Mouse (Mus musculus) stomach, embryonic 15.5 days (tissue): ENCODE data around the gene Pde4d. TPM values are rescaled to one million over a fixed set of nuclear protein-coding genes. Genes with fewer than 3 reads are reported as not detected.

Experiments
- ATAC-seq: fragments of 200-750 bp; cut with Nextera tagmentation; 2 replicates; pipeline ENCODE4 v1.8.0; 2017; ENCODE audit warnings: low read depth, moderate number of reproducible peaks, moderate TSS enrichment; ENCODE audit not compliant: insufficient read depth, low FRiP score
- H3K27ac ChIP-seq: fragments of 300-500 bp; sonication (generic); 2 replicates; pipeline ENCODE4 v1.5.1; 2015; ENCODE audit warnings: mild to moderate bottlenecking, inconsistent platforms
- H3K27me3 ChIP-seq: fragments of 300-500 bp; sonication (generic); replicated peaks from 2 replicates; pipeline ENCODE4 v1.6.1; 2015; ENCODE audit warnings: inconsistent platforms
- H3K36me3 ChIP-seq: fragments of 300-500 bp; sonication (generic); 2 replicates; pipeline ENCODE4 v1.6.1; 2015; ENCODE audit warnings: inconsistent platforms
- H3K4me1 ChIP-seq: fragments of 300-500 bp; sonication (generic); 2 replicates; pipeline ENCODE4 v1.6.1; 2015; ENCODE audit warnings: inconsistent platforms
- H3K4me2 ChIP-seq: fragments of 300-500 bp; sonication (generic); 2 replicates; pipeline ENCODE4 v1.6.1; 2015; ENCODE audit warnings: mild to moderate bottlenecking, inconsistent platforms
- H3K4me3 ChIP-seq: fragments of 300-500 bp; sonication (generic); replicated peaks from 2 replicates; pipeline ENCODE4 v1.5.1; 2015; ENCODE audit warnings: inconsistent platforms
- H3K9ac ChIP-seq: fragments of 300-500 bp; sonication (generic); 2 replicates; pipeline ENCODE4 v1.6.1; 2015; ENCODE audit warnings: inconsistent platforms
- H3K9me3 ChIP-seq: fragments of 300-500 bp; sonication (generic); 2 replicates; pipeline ENCODE4 v1.6.1; 2016; ENCODE audit warnings: inconsistent platforms
- WGBS: fragments of 180-500 bp; shearing (Covaris S2); methylation state at CpG from one replicate; pipeline ENCODE4 v1.1.7; 2015; 5-methylcytosine and 5-hydroxymethylcytosine counted together
- polyA plus RNA-seq: library from polyadenylated mRNA; unstranded; fragments of >200 nt; fragmentation: Nextera tagmentation; extraction: Ambion mirVana; gene quantifications from 2 replicates; pipeline ENCODE4 v1.2.1, GENCODE M21; 2015

Pde4d gene
- polyA plus RNA-seq, 1 experiment from 2014 or later, result 22.8 TPM

- 51% methylated on average over 7 of the region's 7 CpGs for WGBS
- no peaks in the 10 kb centered on the region for H3K27me3 ChIP-seq
- no peak overlapping the region for H3K27ac ChIP-seq
- no peaks in the 10 kb centered on the region for H3K4me1 ChIP-seq
- H3K4me3 ChIP-seq, result no peak overlapping the region
- ATAC-seq, result no peak
- H3K36me3 ChIP-seq, result no peaks in the 10 kb centered on the region
- H3K9ac ChIP-seq, result no peak overlapping the region
- H3K4me2 ChIP-seq, result no peak overlapping the region
- H3K9me3 ChIP-seq, result no peaks in the 10 kb centered on the region
Observed at GRCm38 (mm10) chr13:109312542-109312941, 862.8 kb downstream of the Pde4d start.

- H3K27ac ChIP-seq, result no peak overlapping the region
- no peak overlapping the region for H3K9ac ChIP-seq
- WGBS, result 58% methylated on average over 9 of the region's 9 CpGs
- no peaks in the 10 kb centered on the region for H3K27me3 ChIP-seq
- H3K36me3 ChIP-seq, result no peaks in the 10 kb centered on the region
- H3K4me1 ChIP-seq, result peaks cover 6% of the 10 kb centered on the region
- no peaks in the 10 kb centered on the region for H3K9me3 ChIP-seq
- ATAC-seq, result no peak
- H3K4me3 ChIP-seq, result no peak overlapping the region
- no peak overlapping the region for H3K4me2 ChIP-seq
Observed at GRCm38 (mm10) chr13:109315608-109316007, 865.9 kb downstream of the Pde4d start.

GRCm38 (mm10) chr13:109317644-109318043, 867.9 kb downstream of the Pde4d start:
- no peak overlapping the region for H3K9ac ChIP-seq

GRCm38 (mm10) chr13:109318434-109318998, 868.8 kb downstream of the Pde4d start:
- H3K9ac ChIP-seq, result no peak overlapping the region
- WGBS, result 39% methylated on average over 3 of the region's 3 CpGs
- no peak overlapping the region for H3K4me3 ChIP-seq
- peak; percentile 69 for ATAC-seq
- H3K36me3 ChIP-seq, result no peaks in the 10 kb centered on the region
- no peaks in the 10 kb centered on the region for H3K9me3 ChIP-seq
- H3K27ac ChIP-seq, result peak overlapping the region; percentile 38; the same call in 1 of the 2 replicates
- peaks cover 6% of the 10 kb centered on the region for H3K4me1 ChIP-seq
- H3K27me3 ChIP-seq, result no peaks in the 10 kb centered on the region
- no peak overlapping the region for H3K4me2 ChIP-seq

More at GRCm38 (mm10) chr13:109317644-109318043, 867.9 kb downstream of the Pde4d start:
- ATAC-seq, result peak; percentile 53; the same call in 1 of the 2 replicates
- Histone ChIP-seq H3K27me3 (no peaks in the 10 kb centered on the region), H3K27ac (no peak overlapping the region), H3K4me3 (no peak overlapping the region), H3K4me2 (no peak overlapping the region), H3K36me3 (no peaks in the 10 kb centered on the region), H3K4me1 (peaks cover 6% of the 10 kb centered on the region), H3K9me3 (no peaks in the 10 kb centered on the region)
- WGBS, result 68% methylated on average over 2 of the region's 2 CpGs

GRCm38 (mm10) chr13:109326061-109326460, 876.3 kb downstream of the Pde4d start:
- Histone ChIP-seq H3K36me3 (no peaks in the 10 kb centered on the region), H3K9ac (no peak overlapping the region), H3K4me3 (no peak overlapping the region), H3K4me1 (no peaks in the 10 kb centered on the region), H3K9me3 (no peaks in the 10 kb centered on the region), H3K27me3 (no peaks in the 10 kb centered on the region), H3K4me2 (no peak overlapping the region), H3K27ac (no peak overlapping the region)
- ATAC-seq, result no peak
- WGBS, result 75% methylated on average over 5 of the region's 5 CpGs

GRCm38 (mm10) chr13:109331563-109331962, 881.8 kb downstream of the Pde4d start:
- H3K27me3 ChIP-seq, result no peaks in the 10 kb centered on the region
- H3K4me1 ChIP-seq, result no peaks in the 10 kb centered on the region
- WGBS, result 58% methylated on average over 1 of the region's 1 CpGs
- no peaks in the 10 kb centered on the region for H3K36me3 ChIP-seq
- H3K4me3 ChIP-seq, result no peak overlapping the region
- no peak overlapping the region for H3K27ac ChIP-seq
- no peak for ATAC-seq
- no peak overlapping the region for H3K9ac ChIP-seq
- H3K4me2 ChIP-seq, result no peak overlapping the region
- no peaks in the 10 kb centered on the region for H3K9me3 ChIP-seq

GRCm38 (mm10) chr13:109341902-109342301, 892.2 kb downstream of the Pde4d start:
- Histone ChIP-seq H3K27ac (no peak overlapping the region), H3K36me3 (no peaks in the 10 kb centered on the region), H3K9ac (no peak overlapping the region), H3K9me3 (no peaks in the 10 kb centered on the region), H3K27me3 (no peaks in the 10 kb centered on the region), H3K4me3 (no peak overlapping the region), H3K4me2 (no peak overlapping the region), H3K4me1 (no peaks in the 10 kb centered on the region)
- 64% methylated on average over 3 of the region's 3 CpGs for WGBS
- ATAC-seq, result no peak

GRCm38 (mm10) chr13:109342469-109342868, 892.7 kb downstream of the Pde4d start:
- Histone ChIP-seq H3K27me3 (no peaks in the 10 kb centered on the region), H3K4me3 (no peak overlapping the region), H3K4me1 (no peaks in the 10 kb centered on the region), H3K4me2 (no peak overlapping the region), H3K36me3 (no peaks in the 10 kb centered on the region), H3K9ac (no peak overlapping the region), H3K9me3 (no peaks in the 10 kb centered on the region), H3K27ac (no peak overlapping the region)
- 52% methylated on average over 6 of the region's 6 CpGs for WGBS
- no peak for ATAC-seq

GRCm38 (mm10) chr13:109343596-109343995, 893.8 kb downstream of the Pde4d start:
- peak; percentile 78; the same call in 1 of the 2 replicates for ATAC-seq
- no peak overlapping the region for H3K27ac ChIP-seq
- no peaks in the 10 kb centered on the region for H3K36me3 ChIP-seq
- H3K4me1 ChIP-seq, result no peaks in the 10 kb centered on the region
- no peaks in the 10 kb centered on the region for H3K27me3 ChIP-seq
- 4% methylated on average over 4 of the region's 4 CpGs for WGBS
- no peaks in the 10 kb centered on the region for H3K9me3 ChIP-seq
- H3K9ac ChIP-seq, result no peak overlapping the region
- no peak overlapping the region for H3K4me3 ChIP-seq
- H3K4me2 ChIP-seq, result no peak overlapping the region

- no peaks in the 10 kb centered on the region for H3K9me3 ChIP-seq
- H3K27ac ChIP-seq, result no peak overlapping the region
- no peaks in the 10 kb centered on the region for H3K4me1 ChIP-seq
- H3K9ac ChIP-seq, result no peak overlapping the region
- no peak overlapping the region for H3K4me2 ChIP-seq
- H3K27me3 ChIP-seq, result no peaks in the 10 kb centered on the region
- H3K36me3 ChIP-seq, result no peaks in the 10 kb centered on the region
- H3K4me3 ChIP-seq, result no peak overlapping the region
- no peak for ATAC-seq
- WGBS, result 68% methylated on average over 11 of the region's 11 CpGs
Observed at GRCm38 (mm10) chr13:109347770-109348169, 898.0 kb downstream of the Pde4d start.

- Histone ChIP-seq H3K36me3 (no peaks in the 10 kb centered on the region), H3K4me2 (no peak overlapping the region), H3K9ac (no peak overlapping the region), H3K4me1 (no peaks in the 10 kb centered on the region), H3K9me3 (no peaks in the 10 kb centered on the region), H3K4me3 (no peak overlapping the region), H3K27me3 (no peaks in the 10 kb centered on the region), H3K27ac (no peak overlapping the region)
- ATAC-seq, result no peak
- WGBS, result 85% methylated on average over 6 of the region's 6 CpGs
Observed at GRCm38 (mm10) chr13:109348316-109348715, 898.6 kb downstream of the Pde4d start.

- ATAC-seq, result no peak
- WGBS, result 72% methylated on average over 7 of the region's 7 CpGs
- no peak overlapping the region for H3K9ac ChIP-seq
Observed at GRCm38 (mm10) chr13:109350100-109350499, 900.4 kb downstream of the Pde4d start.

GRCm38 (mm10) chr13:109354017-109354416, 904.3 kb downstream of the Pde4d start:
- no peak overlapping the region for H3K4me3 ChIP-seq
- H3K9ac ChIP-seq, result no peak overlapping the region
- no peaks in the 10 kb centered on the region for H3K27me3 ChIP-seq
- no peak overlapping the region for H3K27ac ChIP-seq
- WGBS, result 68% methylated on average over 7 of the region's 7 CpGs
- no peaks in the 10 kb centered on the region for H3K4me1 ChIP-seq
- no peaks in the 10 kb centered on the region for H3K9me3 ChIP-seq
- ATAC-seq, result no peak
- no peaks in the 10 kb centered on the region for H3K36me3 ChIP-seq
- H3K4me2 ChIP-seq, result no peak overlapping the region

More at GRCm38 (mm10) chr13:109350100-109350499, 900.4 kb downstream of the Pde4d start:
- Histone ChIP-seq H3K9me3 (no peaks in the 10 kb centered on the region), H3K27ac (no peak overlapping the region), H3K27me3 (no peaks in the 10 kb centered on the region), H3K4me1 (no peaks in the 10 kb centered on the region), H3K4me3 (no peak overlapping the region), H3K36me3 (no peaks in the 10 kb centered on the region), H3K4me2 (no peak overlapping the region)
